ENCODE assay signal across 8 mouse cellular contexts in the genomic region with DNA sequence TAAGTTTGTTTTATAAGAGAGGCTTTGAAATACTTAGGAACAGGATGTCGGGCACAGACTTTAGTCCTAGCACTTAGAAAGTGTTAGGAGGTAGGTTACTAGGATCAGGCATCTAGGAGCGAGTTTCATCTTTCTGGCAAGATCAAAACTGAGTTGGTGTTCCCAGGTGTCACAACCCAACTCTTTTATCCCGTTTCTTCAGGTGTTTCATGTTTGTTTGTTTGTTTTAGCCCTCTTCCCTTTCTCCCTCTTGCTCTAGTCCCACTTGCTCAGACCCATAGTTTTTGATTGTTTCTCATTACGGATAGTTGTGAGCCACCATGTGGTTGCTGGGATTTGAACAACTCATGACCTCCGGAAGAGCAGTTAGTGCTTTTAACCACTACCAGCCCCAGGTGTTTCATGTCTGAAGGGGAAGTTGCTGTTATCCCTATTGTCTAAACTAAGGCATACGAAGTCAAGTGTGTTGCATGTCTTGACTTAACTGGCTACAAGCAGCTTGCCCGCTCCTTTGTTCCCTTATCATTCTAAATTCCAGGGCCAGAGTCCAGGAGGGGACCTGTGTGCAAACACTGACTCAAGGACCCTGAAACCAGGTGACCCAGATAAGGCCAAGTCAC. TPM values are rescaled to one million over a fixed set of nuclear protein-coding genes. Genes with fewer than 3 reads are reported as not detected.
DNase-seq lines count a peak whose midpoint lies in the region; ATAC-seq and TF ChIP-seq lines count a peak whose summit lies in the region.

No protein-coding gene starts in this region.

- H3K36me3 ChIP-seq in ES-Bruce4 (ENCODE audit: control insufficient read depth, insufficient read depth, low read length, poor library complexity, severe bottlenecking): no peaks in the 10 kb centered on the region
- H3K36me3 ChIP-seq in heart, postnatal 0 days (replicated peaks; ENCODE audit: control insufficient read depth, insufficient read depth, low read length): no peaks in the 10 kb centered on the region
- no peaks in the 10 kb centered on the region for H3K36me3 ChIP-seq in lung, embryonic 16.5 days (ENCODE audit: control insufficient read depth, insufficient read depth, low read length)
- H3K36me3 ChIP-seq in thymus, adult 2 months (ENCODE audit: control insufficient read depth, insufficient read depth, low read length): no peaks in the 10 kb centered on the region

- H3K4me1 ChIP-seq in cerebellum, adult 2 months (ENCODE audit: control insufficient read depth, insufficient read depth, low read length): no peaks in the 10 kb centered on the region; the same call in 1 of the 2 replicates
- H3K4me1 ChIP-seq in ES-Bruce4 (ENCODE audit: control insufficient read depth, insufficient read depth, low read length): peaks cover 3% of the 10 kb centered on the region
- H3K4me1 ChIP-seq in heart, postnatal 0 days (ENCODE audit: control insufficient read depth, insufficient read depth): 0 out of 2 replicates have a peak, but pooled peaks cover 9% of the 10 kb centered on the region
- H3K4me1 ChIP-seq in lung, embryonic 16.5 days (replicated peaks; ENCODE audit: control insufficient read depth, insufficient read depth, low read length): peaks cover 8% of the 10 kb centered on the region; the same call in 1 of the 2 replicates
- H3K4me1 ChIP-seq in thymus, adult 2 months (replicated peaks; ENCODE audit: control insufficient read depth, insufficient read depth, low read length): peaks cover 19% of the 10 kb centered on the region

- peak overlapping the region; percentile 89; the same call in 1 of the 2 replicates for H3K27ac ChIP-seq in cerebellum, adult 2 months (ENCODE audit: insufficient read depth, low read length)
- H3K27ac ChIP-seq in ES-Bruce4 (ENCODE audit: insufficient read depth, low read length): peak overlapping the region; percentile 96
- peak overlapping the region; percentile 86 for H3K27ac ChIP-seq in heart, postnatal 0 days (ENCODE audit: low read depth)
- H3K27ac ChIP-seq in lung, embryonic 16.5 days (ENCODE audit: low read length): peak overlapping the region; percentile 99
- peak overlapping the region; percentile 93 for H3K27ac ChIP-seq in thymus, adult 2 months (ENCODE audit: control insufficient read depth, insufficient read depth, low read length)

- 0 out of 2 replicates have a peak, but pooled peaks have one; percentile 23 for TF ChIP-seq EP300 in ES-Bruce4 (IDR thresholded peaks at IDR 0.05; ENCODE audit: insufficient read depth, low read depth, low read length)
- TF ChIP-seq EP300 in heart, postnatal 0 days (IDR thresholded peaks at IDR 0.05; ENCODE audit: low read depth): no peak

- TF ChIP-seq POLR2A in cerebellum, adult 2 months (IDR thresholded peaks at IDR 0.05; ENCODE audit: borderline replicate concordance, insufficient read depth, low read length): no peak
- no peak for TF ChIP-seq POLR2A in ES-Bruce4 (IDR thresholded peaks at IDR 0.05; ENCODE audit: insufficient read depth, low read length)
- no peak for TF ChIP-seq POLR2A in thymus, adult 2 months (IDR thresholded peaks at IDR 0.05; ENCODE audit: control insufficient read depth, extremely low read depth, insufficient read depth, low read length, poor library complexity)

- TF ChIP-seq CTCF in cerebellum, adult 2 months (IDR thresholded peaks at IDR 0.05; ENCODE audit: borderline replicate concordance, insufficient read depth, low read depth, low read length): no peak
- no peak for TF ChIP-seq CTCF in ES-Bruce4 (IDR thresholded peaks at IDR 0.05; ENCODE audit: low read depth, low read length)
- TF ChIP-seq CTCF in heart, postnatal 0 days (IDR thresholded peaks at IDR 0.05; ENCODE audit: low read depth): no peak
- TF ChIP-seq CTCF in thymus, adult 2 months (IDR thresholded peaks at IDR 0.05; ENCODE audit: borderline replicate concordance, control insufficient read depth, extremely low read depth, insufficient read depth, low read length, poor library complexity): no peak

- peak overlapping the region; percentile 64 for H3K4me3 ChIP-seq in cerebellum, adult 2 months (replicated peaks; ENCODE audit: insufficient read depth, low read depth, low read length)
- peak overlapping the region; percentile 84 for H3K4me3 ChIP-seq in ES-Bruce4 (ENCODE audit: low read depth, low read length)
- peak overlapping the region; percentile 61 for H3K4me3 ChIP-seq in heart, postnatal 0 days (ENCODE audit: low read depth, low read length)
- H3K4me3 ChIP-seq in lung, embryonic 16.5 days (ENCODE audit: low read length): peak overlapping the region; percentile 66
- peak overlapping the region; percentile 45 for H3K4me3 ChIP-seq in thymus, adult 2 months (ENCODE audit: control insufficient read depth, insufficient read depth, low read length)

- H3K4me2 ChIP-seq in heart, postnatal 0 days (ENCODE audit: low read depth, low read length): peak overlapping the region; percentile 72
- peak overlapping the region; percentile 91 for H3K4me2 ChIP-seq in lung, embryonic 16.5 days (ENCODE audit: low read depth, low read length)

- WGBS in cerebellum, adult 2 months: 70% methylated on average over 7 of the region's 7 CpGs
- 61% methylated on average over 7 of the region's 7 CpGs for WGBS in heart, postnatal 0 days
- whole genome bisulfite sequencing in lung, embryonic 16.5 days: 45% methylated on average over 7 of the region's 7 CpGs
- 15% methylated on average over 7 of the region's 7 CpGs for WGBS in thymus, adult 2 months

- ATAC-seq in heart, postnatal 0 days (ENCODE audit: insufficient read depth, low read depth): no peak
- ATAC-seq in lung, embryonic 16.5 days (ENCODE audit: low read depth): no peak

- peak in 1 of 2 experiments; percentile 9 for DNase-seq in cerebellum, adult 2 months
- no peak for DNase-seq in cerebellum, postnatal 10 days
- DNase-seq in heart, postnatal 0 days (ENCODE audit: low spot score): no peak
- peak; percentile 32 for DNase-seq in thymus, adult 2 months
- no peak for DNase-seq in right cerebral cortex, postnatal 14 days
- DNase-seq in spleen, postnatal 10 days (ENCODE audit: low spot score in 2 of 2): no peak

- no peaks in the 10 kb centered on the region for H3K9me3 ChIP-seq in ES-Bruce4 (replicated peaks; ENCODE audit: control insufficient read depth, insufficient read depth, low read length, poor library complexity, severe bottlenecking)
- H3K9me3 ChIP-seq in heart, postnatal 0 days (replicated peaks; ENCODE audit: control insufficient read depth, low read length): no peaks in the 10 kb centered on the region
- H3K9me3 ChIP-seq in lung, embryonic 16.5 days (ENCODE audit: control insufficient read depth, low read length): no peaks in the 10 kb centered on the region

- no peaks in the 10 kb centered on the region for H3K27me3 ChIP-seq in cerebellum, adult 2 months (ENCODE audit: control insufficient read depth, insufficient read depth, low read length)
- no peaks in the 10 kb centered on the region for H3K27me3 ChIP-seq in ES-Bruce4 (ENCODE audit: control insufficient read depth, insufficient read depth, low read length, poor library complexity, severe bottlenecking)
- H3K27me3 ChIP-seq in heart, postnatal 0 days (ENCODE audit: control insufficient read depth, insufficient read depth, low read length): no peaks in the 10 kb centered on the region
- H3K27me3 ChIP-seq in lung, embryonic 16.5 days (ENCODE audit: control insufficient read depth, insufficient read depth, low read depth, low read length): no peaks in the 10 kb centered on the region
- H3K27me3 ChIP-seq in thymus, adult 2 months (ENCODE audit: control insufficient read depth, insufficient read depth, low read length): no peaks in the 10 kb centered on the region

- peak overlapping the region; percentile 78 for H3K9ac ChIP-seq in ES-Bruce4 (ENCODE audit: low read depth, poor library complexity, severe bottlenecking)
- peak overlapping the region; percentile 23; the same call in 1 of the 2 replicates for H3K9ac ChIP-seq in heart, postnatal 0 days (replicated peaks; ENCODE audit: low read depth, low read length)
- peak overlapping the region; percentile 79 for H3K9ac ChIP-seq in lung, embryonic 16.5 days (ENCODE audit: low read length)

RNA-seq across cellular contexts. Expression of a gene that starts 46.1 kb away (rescaled TPM):
- polyA plus RNA-seq in cerebellum, adult 2 months (2012; rRNA removed): 12.1 and 16.1 TPM in 2 replicates
- polyA plus RNA-seq in ES-Bruce4 (2011; ENCODE audit: insufficient read depth, insufficient read length, low read depth, missing spikeins): 163 and 168 TPM in 2 replicates
- 91.3 and 103 TPM in 2 replicates for total RNA-seq in heart, postnatal 0 days (2014; rRNA removed; ENCODE audit: low replicate concordance)
- polyA plus RNA-seq in heart, postnatal 0 days (2015; fragmentation: Nextera tagmentation; extraction: Ambion mirVana): 126 and 141 TPM in 2 replicates
- polyA plus RNA-seq in lung, embryonic 16.5 days (2015; fragmentation: Nextera tagmentation; extraction: Ambion mirVana): 154 and 168 TPM in 2 replicates
- polyA plus RNA-seq in thymus, adult 2 months (2012; rRNA removed): 149 and 189 TPM in 2 replicates

Comparison
In these comparisons a context has a peak if more than half of its experiments do, and no peak if none do; other contexts are left out.
1. H3K9ac ChIP-seq: peak in every context shown above with its lines; median percentile 79 in lung, embryonic 16.5 days; 78 in ES-Bruce4; 23 in heart, postnatal 0 days.